Mouse (Mus musculus) kidney, adult 2 months (tissue): Measurements from ENCODE around the gene Xpr1. TPM values are rescaled to one million over a fixed set of nuclear protein-coding genes. Genes with fewer than 3 reads are reported as not detected.

ENCODE experiments used
- DNase-seq: peaks from one replicate; pipeline ENCODE4 v3.0.0; 2021
- H3K27ac ChIP-seq: fragments of 200-500 bp; 2 replicates; pipeline ENCODE4 v1.5.1; 2012; ENCODE audit warnings: low read depth, low read length, control low read depth, inconsistent platforms; ENCODE audit not compliant: insufficient read depth
- H3K27me3 ChIP-seq: fragments of 200-500 bp; replicated peaks from 2 replicates; pipeline ENCODE4 v1.6.1; 2012; ENCODE audit warnings: mild to moderate bottlenecking, moderate library complexity, low read length, inconsistent platforms; ENCODE audit not compliant: control insufficient read depth, insufficient read depth
- H3K36me3 ChIP-seq: fragments of 200-500 bp; 2 replicates; pipeline ENCODE4 v1.6.1; 2012; ENCODE audit warnings: mild to moderate bottlenecking, moderate library complexity, low read length, inconsistent platforms; ENCODE audit not compliant: control insufficient read depth, insufficient read depth
- H3K4me1 ChIP-seq: fragments of 200-500 bp; 2 replicates; pipeline ENCODE4 v1.6.1; 2011; ENCODE audit warnings: low read length; ENCODE audit not compliant: control insufficient read depth, insufficient read depth
- H3K4me3 ChIP-seq: fragments of 200-500 bp; 2 replicates; pipeline ENCODE4 v1.5.1; 2011; ENCODE audit warnings: mild to moderate bottlenecking, low read depth, low read length, control low read depth; ENCODE audit not compliant: insufficient read depth
- CTCF ChIP-seq: fragments of 200-500 bp; conservative IDR thresholded peaks from 2 replicates; pipeline ENCODE4 v1.5.1; 2011; ENCODE audit warnings: low read depth, mild to moderate bottlenecking, control low read depth, low read length, moderate library complexity, mixed read lengths; ENCODE audit not compliant: insufficient read depth, insufficient read length
- POLR2A ChIP-seq: fragments of 200-500 bp; IDR thresholded peaks from one replicate; pipeline ENCODE4 v1.6.1; 2011; ENCODE audit warnings: low read depth, low read length, control low read depth
- WGBS: fragments of 180-500 bp; shearing (Covaris S2); methylation state at CpG from one replicate; pipeline ENCODE4 v1.1.7; 2018; 5-methylcytosine and 5-hydroxymethylcytosine counted together
- polyA plus RNA-seq: library from polyadenylated mRNA; depleted of rRNA; stranded (reverse); fragments of >200 nt; gene quantifications from 2 replicates; pipeline ENCODE4 v1.2.3, GENCODE M21; 2012; rRNA removed

Gene Xpr1
- polyA plus RNA-seq, result 18.2 and 21.8 TPM in 2 replicates

DNA sequence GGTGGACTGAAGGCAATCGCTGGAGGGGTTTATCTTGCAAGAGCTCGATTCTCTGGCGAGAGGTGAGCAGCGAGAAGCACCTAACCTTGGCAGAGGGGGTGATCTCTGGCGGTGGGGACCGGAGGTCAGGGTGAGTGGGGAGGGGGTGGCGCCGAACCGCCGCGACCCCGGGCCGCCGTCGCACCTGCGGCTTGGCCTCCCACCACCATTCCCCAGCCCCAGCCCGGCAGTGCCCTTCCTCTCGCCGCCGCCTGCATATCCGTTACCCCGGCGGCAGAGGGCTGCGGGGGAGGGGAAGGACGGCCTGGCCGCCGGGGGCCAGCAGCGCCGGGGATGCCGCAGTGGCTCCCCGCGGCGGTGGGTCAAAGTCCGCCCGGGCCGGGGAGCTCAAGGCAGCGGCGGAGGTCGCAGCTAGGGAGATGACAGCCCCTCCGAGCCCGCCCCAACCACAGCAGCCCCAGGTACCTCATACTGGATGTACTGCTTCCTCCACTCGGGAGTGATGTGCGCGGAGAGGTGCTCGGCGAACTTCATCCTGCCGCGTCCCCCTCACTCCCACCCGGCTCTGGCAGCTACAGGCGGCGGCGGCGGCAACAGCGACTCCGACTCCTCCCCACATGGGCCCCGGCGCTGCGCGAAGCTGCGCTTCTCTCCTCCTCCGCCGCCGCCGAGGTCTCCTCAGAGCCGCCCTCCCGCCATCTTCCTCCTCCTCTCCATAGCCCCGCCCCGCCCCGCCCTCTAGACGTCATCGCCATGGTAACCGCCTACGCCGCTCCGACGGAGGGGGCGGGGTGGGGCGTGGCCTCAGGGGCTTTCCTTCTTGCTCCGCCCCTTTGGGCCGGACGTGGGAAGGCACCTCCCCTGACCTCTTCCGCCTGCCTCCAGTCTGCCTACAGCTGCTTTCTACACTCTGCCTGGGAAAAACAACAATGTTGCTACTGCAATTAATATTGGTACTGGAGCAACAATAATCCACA lies at the start of gene Xpr1:
Xpr1 (minus strand) TSS at position 715 of the 977 bp plus-strand sequence.
- TF ChIP-seq POLR2A, result peak; percentile 45
- no peak for TF ChIP-seq CTCF
- Histone ChIP-seq H3K27me3 (no peaks in the 10 kb centered on the region), H3K36me3 (no peaks in the 10 kb centered on the region), H3K4me3 (peak within 1 kb of the TSS; percentile 61), H3K27ac (peak within 1 kb of the TSS; percentile 71), H3K4me1 (peaks cover 9% of the 10 kb centered on the region; the same call in 1 of the 2 replicates)
- under 1% methylated on average over 82 of the region's 82 CpGs for WGBS
- peak; percentile 97 for DNase-seq

GRCm38 (mm10) chr1:155463442-155463841 lies 46.2 kb upstream of the Xpr1 start:
- WGBS, result 65% methylated on average over 10 of the region's 10 CpGs
- TF ChIP-seq POLR2A, result no peak
- TF ChIP-seq CTCF, result no peak
- H3K27me3 ChIP-seq, result no peaks in the 10 kb centered on the region

GRCm38 (mm10) chr1:155462582-155462981 lies 45.4 kb upstream of the Xpr1 start:
- Histone ChIP-seq H3K27ac (no peak overlapping the region), H3K4me3 (no peak overlapping the region), H3K4me1 (no peaks in the 10 kb centered on the region), H3K27me3 (no peaks in the 10 kb centered on the region), H3K36me3 (no peaks in the 10 kb centered on the region)
- TF ChIP-seq POLR2A (no peak), CTCF (no peak)
- DNase-seq, result no peak
- 76% methylated on average over 5 of the region's 5 CpGs for WGBS

More at GRCm38 (mm10) chr1:155463442-155463841, 46.2 kb upstream of the Xpr1 start:
- H3K4me1 ChIP-seq, result no peaks in the 10 kb centered on the region
- no peaks in the 10 kb centered on the region for H3K36me3 ChIP-seq
- H3K4me3 ChIP-seq, result no peak overlapping the region
- no peak for DNase-seq
- no peak overlapping the region for H3K27ac ChIP-seq

DNA sequence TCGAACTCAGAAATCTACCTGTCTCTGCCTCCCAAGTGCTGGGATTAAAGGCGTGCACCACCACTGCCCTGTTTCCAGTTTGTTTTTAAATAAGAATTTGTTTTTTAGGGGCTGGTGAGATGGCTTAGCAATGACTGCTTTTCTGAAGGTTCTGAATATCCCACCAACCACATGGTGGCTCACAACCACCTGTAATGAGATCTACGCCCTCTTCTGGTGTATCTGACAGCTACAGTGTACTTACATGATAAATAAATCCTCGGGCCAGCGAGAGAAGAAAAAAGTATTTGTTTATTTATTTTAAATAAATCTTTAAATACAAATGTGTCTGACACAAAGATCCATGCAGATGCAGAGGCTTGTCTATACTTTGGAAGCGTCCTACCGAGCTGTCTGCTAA lies 40.3 kb upstream of the Xpr1 start:
- no peaks in the 10 kb centered on the region for H3K27me3 ChIP-seq
- 80% methylated on average over 7 of the region's 7 CpGs for WGBS
- no peaks in the 10 kb centered on the region; the same call in 1 of the 2 replicates for H3K4me1 ChIP-seq
- H3K36me3 ChIP-seq, result no peaks in the 10 kb centered on the region
- TF ChIP-seq CTCF (no peak), POLR2A (no peak)
- no peak overlapping the region for H3K4me3 ChIP-seq
- no peak overlapping the region for H3K27ac ChIP-seq
- no peak for DNase-seq

DNA sequence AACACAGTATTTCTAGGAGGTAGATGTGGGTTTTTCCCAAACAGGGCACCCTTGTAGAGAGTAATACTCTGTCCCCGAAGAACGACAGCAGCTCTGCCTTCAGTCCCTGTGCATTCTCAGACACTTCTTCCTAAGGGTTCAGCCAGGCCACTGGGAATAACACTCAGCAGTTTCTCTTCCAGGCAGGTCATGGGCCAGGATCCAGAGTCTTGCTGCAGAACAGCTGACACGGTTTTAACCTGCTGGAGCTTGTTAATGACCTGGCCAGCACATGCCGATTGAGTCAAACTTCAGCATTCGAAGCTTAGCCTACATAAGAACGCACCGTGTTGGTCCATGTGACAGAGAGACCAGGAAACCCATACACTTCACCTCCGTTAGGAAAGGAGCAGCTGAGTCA lies 36.0 kb upstream of the Xpr1 start:
- Histone ChIP-seq H3K36me3 (no peaks in the 10 kb centered on the region), H3K4me1 (no peaks in the 10 kb centered on the region; the same call in 1 of the 2 replicates), H3K27me3 (no peaks in the 10 kb centered on the region), H3K4me3 (no peak overlapping the region), H3K27ac (no peak overlapping the region)
- TF ChIP-seq CTCF (no peak), POLR2A (no peak)
- WGBS, result 42% methylated on average over 8 of the region's 8 CpGs
- DNase-seq, result peak; percentile 92

- Histone ChIP-seq H3K27ac (no peak overlapping the region), H3K27me3 (no peaks in the 10 kb centered on the region), H3K4me1 (no peaks in the 10 kb centered on the region; the same call in 1 of the 2 replicates), H3K36me3 (no peaks in the 10 kb centered on the region), H3K4me3 (no peak overlapping the region)
- no peak for DNase-seq
- TF ChIP-seq CTCF (no peak), POLR2A (no peak)
- WGBS, result 91% methylated on average over 2 of the region's 2 CpGs
Measured at GRCm38 (mm10) chr1:155448932-155449331, 31.7 kb upstream of the Xpr1 start.

- no peak overlapping the region for H3K27ac ChIP-seq
- WGBS, result 78% methylated on average over 6 of the region's 6 CpGs
- DNase-seq, result no peak
- H3K4me1 ChIP-seq, result no peaks in the 10 kb centered on the region
- no peaks in the 10 kb centered on the region for H3K27me3 ChIP-seq
- no peak for TF ChIP-seq POLR2A
- no peak for TF ChIP-seq CTCF
- no peak overlapping the region for H3K4me3 ChIP-seq
- H3K36me3 ChIP-seq, result no peaks in the 10 kb centered on the region
Measured at GRCm38 (mm10) chr1:155447277-155447676, 30.1 kb upstream of the Xpr1 start.
